Mouse (Mus musculus) liver, adult 2 months (tissue): Measurements from ENCODE around the gene Paqr5. TPM values are rescaled to one million over a fixed set of nuclear protein-coding genes. Genes with fewer than 3 reads are reported as not detected.

Experiments used
- DNase-seq: peaks from one replicate; pipeline ENCODE4 v3.0.0-alpha.2; 2011; ENCODE audit warnings: low read depth, low spot score; ENCODE audit errors: extremely low read depth
- H3K27ac ChIP-seq: fragments of 200-500 bp; replicated peaks from 2 replicates; pipeline ENCODE4 v1.5.1; 2012; ENCODE audit warnings: low read depth, mild to moderate bottlenecking, control low read depth, inconsistent platforms, low read length; ENCODE audit not compliant: insufficient read depth
- H3K27me3 ChIP-seq: fragments of 200-500 bp; 2 replicates; pipeline ENCODE4 v1.6.1; 2012; ENCODE audit warnings: mild to moderate bottlenecking, moderate library complexity, low read length, inconsistent platforms; ENCODE audit not compliant: control insufficient read depth, insufficient read depth
- H3K36me3 ChIP-seq: fragments of 200-500 bp; 2 replicates; pipeline ENCODE4 v1.6.1; 2012; ENCODE audit warnings: low read length, inconsistent platforms; ENCODE audit not compliant: control insufficient read depth, insufficient read depth
- H3K4me1 ChIP-seq: fragments of 200-500 bp; 2 replicates; pipeline ENCODE4 v1.6.1; 2011; ENCODE audit warnings: low read length; ENCODE audit not compliant: control insufficient read depth, insufficient read depth
- H3K4me3 ChIP-seq: fragments of 200-500 bp; 2 replicates; pipeline ENCODE4 v1.5.1; 2011; ENCODE audit warnings: low read depth, mild to moderate bottlenecking, control low read depth, low read length, moderate library complexity; ENCODE audit not compliant: insufficient read depth
- H3K79me2 ChIP-seq: fragments of 200-500 bp; 2 replicates; pipeline ENCODE4 v1.6.1; 2012; ENCODE audit warnings: inconsistent platforms, mild to moderate bottlenecking, low read length, moderate library complexity; ENCODE audit not compliant: control insufficient read depth, insufficient read depth
- H3K9ac ChIP-seq: fragments of 200-500 bp; 2 replicates; pipeline ENCODE4 v1.6.1; 2012; ENCODE audit warnings: low read depth, mild to moderate bottlenecking, control low read depth, inconsistent platforms, low read length
- CTCF ChIP-seq: fragments of 200-500 bp; IDR thresholded peaks from 2 replicates; pipeline ENCODE4 v1.5.1; 2011; ENCODE audit warnings: low read depth, low read length, control low read depth
- POLR2A ChIP-seq: fragments of 200-500 bp; IDR thresholded peaks from 2 replicates; pipeline ENCODE4 v1.6.1; 2011; ENCODE audit warnings: low read length, control low read depth; ENCODE audit not compliant: insufficient read depth; ENCODE audit errors: extremely low read depth
- WGBS: fragments of 180-500 bp; shearing (Covaris S2); methylation state at CpG from one replicate; pipeline ENCODE4 v1.1.7; 2018; 5-methylcytosine and 5-hydroxymethylcytosine counted together
- polyA plus RNA-seq: library from polyadenylated mRNA; depleted of rRNA; stranded (reverse); fragments of >200 nt; gene quantifications from 2 replicates; pipeline ENCODE4 v1.2.3, GENCODE M21; 2012
- total RNA-seq: library from RNA; depleted of rRNA; stranded (reverse); fragments of >200 nt; gene quantifications from 2 replicates; pipeline ENCODE4 v1.2.3, GENCODE M21; 2014

The Paqr5 gene
- total and polyA plus RNA-seq, 2 experiments, result 0.13 TPM; not detected in 1

- H3K4me3 ChIP-seq, result no peak overlapping the region
- H3K79me2 ChIP-seq, result no peaks in the 10 kb centered on the region
- H3K9ac ChIP-seq, result no peak overlapping the region
- no peak overlapping the region for H3K27ac ChIP-seq
- H3K27me3 ChIP-seq, result no peaks in the 10 kb centered on the region
- no peak for TF ChIP-seq CTCF
- no peak for TF ChIP-seq POLR2A
- H3K4me1 ChIP-seq, result no peaks in the 10 kb centered on the region
- no peak for DNase-seq
- H3K36me3 ChIP-seq, result no peaks in the 10 kb centered on the region
- WGBS, result 79% methylated on average over 6 of the region's 6 CpGs
Measured at GRCm38 (mm10) chr9:61963356-61963755, 63.3 kb downstream of the Paqr5 start.

GRCm38 (mm10) chr9:61961181-61961580 lies 65.5 kb downstream of the Paqr5 start:
- no peaks in the 10 kb centered on the region for H3K36me3 ChIP-seq
- DNase-seq, result no peak
- 84% methylated on average over 4 of the region's 4 CpGs for WGBS
- H3K4me3 ChIP-seq, result no peak overlapping the region
- H3K79me2 ChIP-seq, result no peaks in the 10 kb centered on the region
- no peak overlapping the region for H3K9ac ChIP-seq
- TF ChIP-seq POLR2A (no peak), CTCF (no peak)
- no peaks in the 10 kb centered on the region for H3K4me1 ChIP-seq
- H3K27ac ChIP-seq, result no peak overlapping the region
- H3K27me3 ChIP-seq, result no peaks in the 10 kb centered on the region

GRCm38 (mm10) chr9:61960753-61961152 lies 65.9 kb downstream of the Paqr5 start:
- DNase-seq, result peak; percentile 64
- TF ChIP-seq POLR2A, result no peak
- no peak for TF ChIP-seq CTCF
- H3K27ac ChIP-seq, result no peak overlapping the region

GRCm38 (mm10) chr9:61959921-61960569 lies 66.6 kb downstream of the Paqr5 start:
- Histone ChIP-seq H3K27me3 (no peaks in the 10 kb centered on the region), H3K4me3 (no peak overlapping the region), H3K36me3 (no peaks in the 10 kb centered on the region), H3K4me1 (no peaks in the 10 kb centered on the region), H3K27ac (no peak overlapping the region), H3K79me2 (no peaks in the 10 kb centered on the region), H3K9ac (no peak overlapping the region)
- WGBS, result 77% methylated on average over 1 of the region's 1 CpGs
- DNase-seq, result no peak
- TF ChIP-seq POLR2A (no peak), CTCF (no peak)

More at GRCm38 (mm10) chr9:61960753-61961152, 65.9 kb downstream of the Paqr5 start:
- no peak overlapping the region for H3K9ac ChIP-seq
- H3K36me3 ChIP-seq, result no peaks in the 10 kb centered on the region
- WGBS, result 28% methylated on average over 5 of the region's 5 CpGs
- H3K4me1 ChIP-seq, result no peaks in the 10 kb centered on the region
- H3K79me2 ChIP-seq, result no peaks in the 10 kb centered on the region
- no peak overlapping the region for H3K4me3 ChIP-seq
- H3K27me3 ChIP-seq, result no peaks in the 10 kb centered on the region

GRCm38 (mm10) chr9:61954707-61955106 lies 71.9 kb downstream of the Paqr5 start:
- no peak for TF ChIP-seq CTCF
- no peak for TF ChIP-seq POLR2A
- Histone ChIP-seq H3K9ac (no peak overlapping the region), H3K4me1 (no peaks in the 10 kb centered on the region), H3K27me3 (no peaks in the 10 kb centered on the region), H3K36me3 (no peaks in the 10 kb centered on the region), H3K4me3 (no peak overlapping the region), H3K27ac (no peak overlapping the region), H3K79me2 (no peaks in the 10 kb centered on the region)
- peak; percentile 12 for DNase-seq

- no peak overlapping the region for H3K27ac ChIP-seq
- no peak for DNase-seq
- H3K9ac ChIP-seq, result no peak overlapping the region
- H3K36me3 ChIP-seq, result no peaks in the 10 kb centered on the region
- H3K27me3 ChIP-seq, result no peaks in the 10 kb centered on the region
- TF ChIP-seq CTCF, result no peak
- TF ChIP-seq POLR2A, result no peak
- H3K79me2 ChIP-seq, result no peaks in the 10 kb centered on the region
- no peak overlapping the region for H3K4me3 ChIP-seq
- H3K4me1 ChIP-seq, result no peaks in the 10 kb centered on the region
- 82% methylated on average over 7 of the region's 7 CpGs for WGBS
Measured at GRCm38 (mm10) chr9:61952241-61952640, 74.4 kb downstream of the Paqr5 start.
